Mouse (Mus musculus) liver, embryonic 15.5 days (tissue): ENCODE data around the gene Psg16. TPM values are rescaled to one million over a fixed set of nuclear protein-coding genes. Genes with fewer than 3 reads are reported as not detected.

ENCODE experiments used
- ATAC-seq: fragments of 200-750 bp; cut with Nextera tagmentation; 2 replicates; pipeline ENCODE4 v1.8.0; 2017; ENCODE audit warnings: moderate number of reproducible peaks, mild to moderate bottlenecking, moderate library complexity; ENCODE audit not compliant: insufficient read depth
- H3K27ac ChIP-seq: fragments of 300-500 bp; sonication (generic); replicated peaks from 2 replicates; pipeline ENCODE4 v1.5.1; 2015; ENCODE audit warnings: mild to moderate bottlenecking, inconsistent platforms
- H3K27me3 ChIP-seq: fragments of 300-500 bp; sonication (generic); 2 replicates; pipeline ENCODE4 v1.6.1; 2015; ENCODE audit warnings: mild to moderate bottlenecking, inconsistent platforms
- H3K36me3 ChIP-seq: fragments of 300-500 bp; sonication (generic); replicated peaks from 2 replicates; pipeline ENCODE4 v1.6.1; 2015; ENCODE audit warnings: moderate library complexity, mild to moderate bottlenecking, inconsistent platforms
- H3K4me1 ChIP-seq: fragments of 300-500 bp; sonication (generic); replicated peaks from 2 replicates; pipeline ENCODE4 v1.6.1; 2015; ENCODE audit warnings: inconsistent platforms
- H3K4me2 ChIP-seq: fragments of 300-500 bp; sonication (generic); 2 replicates; pipeline ENCODE4 v1.6.1; 2015; ENCODE audit warnings: moderate library complexity, mild to moderate bottlenecking, inconsistent platforms
- H3K4me3 ChIP-seq: fragments of 300-500 bp; sonication (generic); replicated peaks from 2 replicates; pipeline ENCODE4 v1.5.1; 2015; ENCODE audit warnings: mild to moderate bottlenecking, inconsistent platforms
- H3K9ac ChIP-seq: fragments of 300-500 bp; sonication (generic); 2 replicates; pipeline ENCODE4 v1.6.1; 2015; ENCODE audit warnings: moderate library complexity, mild to moderate bottlenecking, inconsistent platforms
- H3K9me3 ChIP-seq: fragments of 300-500 bp; sonication (generic); replicated peaks from 2 replicates; pipeline ENCODE4 v1.6.1; 2016; ENCODE audit warnings: inconsistent platforms
- WGBS: fragments of 180-500 bp; shearing (Covaris S2); methylation state at CpG from one replicate; pipeline ENCODE4 v1.1.7; 2015; ENCODE audit warnings: mixed read lengths; ENCODE audit not compliant: insufficient replicate concordance; 5-methylcytosine and 5-hydroxymethylcytosine counted together
- polyA plus RNA-seq: library from polyadenylated mRNA; unstranded; fragments of >200 nt; fragmentation: Nextera tagmentation; extraction: Ambion mirVana; gene quantifications from 2 replicates; pipeline ENCODE4 v1.2.1, GENCODE M21; 2015

Gene Psg16
- polyA plus RNA-seq, 1 experiment from 2014 or later: 0.13 TPM

DNA sequence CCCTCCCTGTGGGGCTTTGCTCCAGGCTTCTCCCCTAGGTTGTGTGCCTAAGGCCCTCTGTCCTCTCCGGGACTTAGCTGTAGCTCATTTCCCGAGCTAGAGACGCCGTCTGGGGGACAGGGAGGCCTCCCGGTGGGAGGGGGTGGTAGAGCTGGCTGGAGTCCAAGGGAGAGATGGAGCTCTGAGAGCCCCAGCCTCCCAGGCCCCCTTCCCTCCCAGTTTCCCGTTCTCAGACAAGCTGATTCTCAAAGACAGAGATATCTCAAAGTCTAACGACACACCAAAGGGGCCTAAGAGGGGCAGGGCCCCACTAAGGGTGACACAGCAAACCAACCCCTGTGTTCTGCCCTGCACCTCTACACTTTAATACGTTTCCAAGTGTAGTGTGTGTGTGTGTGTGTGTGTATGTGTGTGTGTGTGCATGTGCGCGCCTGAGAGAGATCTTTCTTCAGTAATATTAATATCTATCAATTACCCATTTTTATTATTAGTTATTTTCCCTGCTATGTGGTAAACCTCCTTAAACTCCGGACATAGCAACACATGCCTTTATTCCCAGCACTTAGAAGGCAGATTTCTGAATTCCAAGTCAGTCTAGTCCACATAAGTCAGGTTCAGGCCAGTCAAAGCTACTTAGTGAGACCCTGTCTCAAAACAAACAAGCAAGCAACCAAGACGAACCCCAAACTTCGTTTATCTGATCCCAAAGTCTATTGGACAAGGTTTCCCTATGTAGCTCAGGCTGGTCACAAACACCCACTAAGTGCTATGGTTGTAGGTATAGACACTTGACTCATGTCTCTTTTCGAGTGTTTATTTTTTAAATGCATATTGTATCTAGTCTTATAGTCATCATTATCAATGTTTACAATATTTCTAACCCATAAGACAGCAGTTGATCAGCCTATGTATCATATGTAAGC is 17.0 kb upstream of the Psg16 start:
- H3K9me3 ChIP-seq: no peaks in the 10 kb centered on the region
- H3K4me3 ChIP-seq: peak overlapping the region; percentile 68
- peak overlapping the region; percentile 81 for H3K9ac ChIP-seq
- H3K4me1 ChIP-seq: peaks cover 91% of the 10 kb centered on the region
- H3K4me2 ChIP-seq: peak overlapping the region; percentile 92
- peak overlapping the region; percentile 98 for H3K27ac ChIP-seq
- H3K27me3 ChIP-seq: peaks cover under 1% of the 10 kb centered on the region; the same call in 1 of the 2 replicates
- WGBS: 8% methylated on average over 14 of the region's 14 CpGs
- peaks cover 29% of the 10 kb centered on the region for H3K36me3 ChIP-seq
- peak; percentile 64 for ATAC-seq

DNA sequence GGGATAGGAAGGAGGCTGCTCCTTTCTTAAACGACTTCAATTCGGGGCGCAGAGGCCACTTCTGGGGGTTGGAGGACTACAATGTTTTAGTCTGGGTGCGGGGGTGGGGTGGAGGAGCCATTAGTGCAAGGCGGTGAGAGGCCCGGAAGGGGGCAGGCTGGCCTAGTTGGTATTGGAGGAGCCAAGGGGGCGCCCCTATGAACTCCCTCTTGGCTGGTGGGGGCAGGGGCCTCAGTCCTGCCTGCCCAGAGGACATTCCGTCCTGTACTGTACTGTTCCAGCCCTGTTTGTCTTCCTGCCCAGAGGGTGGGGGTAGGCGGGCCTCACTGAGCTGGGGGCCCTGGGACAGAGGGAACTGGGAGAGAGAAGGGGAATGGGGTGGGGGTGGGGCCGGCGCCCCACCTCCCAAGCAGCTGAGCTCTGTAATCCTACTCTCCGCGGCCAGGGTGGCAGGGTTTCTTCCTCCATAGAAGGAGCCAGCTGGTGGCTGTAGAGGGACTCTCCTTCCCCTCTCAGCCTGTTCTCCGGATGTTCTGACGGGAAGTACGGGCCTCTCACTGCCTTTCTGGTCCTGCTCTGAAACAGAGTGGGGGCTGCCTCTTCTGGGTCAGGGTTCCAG is 15.7 kb upstream of the Psg16 start:
- Histone ChIP-seq H3K36me3 (peaks cover 20% of the 10 kb centered on the region), H3K27ac (peak overlapping the region; percentile 98), H3K27me3 (peaks cover 13% of the 10 kb centered on the region), H3K9ac (peak overlapping the region; percentile 66), H3K4me2 (peak overlapping the region; percentile 92), H3K4me1 (peaks cover 99% of the 10 kb centered on the region), H3K9me3 (no peaks in the 10 kb centered on the region), H3K4me3 (peak overlapping the region; percentile 35)
- WGBS: under 1% methylated on average over 16 of the region's 16 CpGs
- ATAC-seq: peak; percentile 58

DNA sequence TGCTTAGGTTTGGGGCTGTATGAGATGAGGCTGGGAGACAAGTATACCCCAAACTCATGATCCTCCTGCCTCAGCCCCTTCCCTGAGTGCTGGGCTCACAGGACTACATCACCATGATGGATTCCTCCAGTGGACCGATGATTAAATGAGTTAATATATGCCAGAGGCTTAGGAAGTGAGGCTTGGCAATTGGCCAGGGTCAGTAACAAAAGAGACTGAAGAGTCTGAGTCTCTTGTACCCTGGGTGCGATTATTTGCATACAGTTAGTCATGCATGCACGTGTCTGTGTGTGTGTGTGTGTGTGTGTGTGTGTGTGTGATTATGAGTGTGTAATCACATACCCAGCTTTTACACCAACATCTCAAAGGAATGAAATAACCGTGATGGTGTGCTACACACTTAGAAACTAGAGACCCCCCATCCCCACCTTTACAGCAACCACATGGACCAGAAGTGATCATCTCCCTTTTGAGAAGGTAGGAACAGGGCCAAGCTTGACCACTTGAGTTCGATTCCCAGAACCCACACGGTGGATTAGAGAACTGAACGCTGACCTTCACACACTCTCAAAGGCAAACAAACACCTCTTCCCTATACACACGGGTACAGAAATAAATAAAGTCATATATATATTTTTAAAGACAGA is 14.9 kb upstream of the Psg16 start:
- H3K36me3 ChIP-seq: peaks cover 12% of the 10 kb centered on the region
- H3K4me2 ChIP-seq: peak overlapping the region; percentile 92
- WGBS: 29% methylated on average over 8 of the region's 8 CpGs
- H3K27ac ChIP-seq: peak overlapping the region; percentile 98
- H3K9me3 ChIP-seq: no peaks in the 10 kb centered on the region
- H3K4me3 ChIP-seq: peak overlapping the region; percentile 51
- H3K27me3 ChIP-seq: peaks cover 20% of the 10 kb centered on the region
- no peak for ATAC-seq
- H3K9ac ChIP-seq: peak overlapping the region; percentile 66
- peaks cover 99% of the 10 kb centered on the region for H3K4me1 ChIP-seq

DNA sequence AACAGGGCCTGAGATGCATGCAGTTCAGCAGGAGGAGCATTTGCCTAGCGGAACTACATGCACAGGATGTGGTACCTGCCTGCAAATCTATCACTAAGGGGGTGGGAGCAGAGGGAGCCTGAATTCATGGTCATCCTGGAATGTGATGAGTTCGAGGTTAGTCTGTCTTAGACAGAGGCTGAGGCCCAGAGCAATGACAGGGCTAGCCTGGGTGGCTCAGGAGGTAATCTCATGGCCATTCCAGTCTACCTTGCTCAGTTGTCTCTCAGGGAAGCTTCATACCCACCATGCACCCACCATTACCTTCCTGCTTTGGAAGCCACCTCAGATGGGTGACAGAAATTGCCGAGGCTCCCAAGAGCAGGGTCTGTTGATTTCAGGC is 14.4 kb upstream of the Psg16 start:
- peak overlapping the region; percentile 51 for H3K4me3 ChIP-seq
- 50% methylated on average over 3 of the region's 3 CpGs for WGBS

DNA sequence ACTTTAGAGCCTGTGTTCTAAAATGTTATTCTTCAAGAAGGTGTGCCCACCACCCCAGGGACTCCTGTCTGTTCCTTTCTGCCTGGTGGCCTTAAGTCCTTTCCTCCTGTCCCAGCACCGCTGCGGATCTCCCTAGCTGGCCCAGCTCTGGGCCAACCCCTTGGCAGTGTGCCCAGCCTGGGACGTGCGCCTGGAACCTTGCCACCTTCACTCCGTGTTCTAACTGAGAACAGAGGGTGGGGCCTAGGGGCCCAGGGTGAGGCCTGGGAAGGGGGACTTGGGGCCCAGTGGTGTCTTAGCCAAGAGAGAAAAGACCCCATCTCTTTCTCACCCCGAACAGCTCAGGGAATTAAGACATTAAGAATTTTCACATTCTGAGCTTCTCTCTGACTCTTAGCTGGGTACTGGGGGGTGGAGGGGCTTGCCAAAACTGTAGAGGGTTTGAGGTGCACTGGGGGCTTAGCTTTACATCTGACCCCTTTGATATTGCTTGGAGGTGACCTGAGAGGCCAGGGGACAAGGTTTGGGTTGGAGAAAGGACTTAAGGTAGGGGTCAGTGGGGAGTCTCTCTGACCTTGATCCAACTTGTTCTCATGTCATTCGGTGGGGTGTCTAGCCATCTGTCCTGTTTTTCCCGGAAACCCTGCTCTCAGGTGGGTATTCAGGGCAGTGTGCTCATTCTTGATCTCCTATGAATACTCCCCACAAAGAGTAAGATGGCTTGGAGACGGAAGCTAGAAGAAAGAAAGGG is 13.6 kb upstream of the Psg16 start:
- 15% methylated on average over 9 of the region's 9 CpGs for WGBS
- ATAC-seq: peak; percentile 60
- H3K36me3 ChIP-seq: no peaks in the 10 kb centered on the region
- peak overlapping the region; percentile 51 for H3K4me3 ChIP-seq
- H3K9me3 ChIP-seq: no peaks in the 10 kb centered on the region
- peaks cover 86% of the 10 kb centered on the region for H3K4me1 ChIP-seq
- H3K27ac ChIP-seq: peak overlapping the region; percentile 98
- peaks cover 20% of the 10 kb centered on the region for H3K27me3 ChIP-seq
- H3K9ac ChIP-seq: peak overlapping the region; percentile 66
- H3K4me2 ChIP-seq: peak overlapping the region; percentile 92

More for the DNA sequence above, 14.4 kb upstream of the Psg16 start:
- no peaks in the 10 kb centered on the region for H3K9me3 ChIP-seq
- peak overlapping the region; percentile 92 for H3K4me2 ChIP-seq
- ATAC-seq: no peak
- peak overlapping the region; percentile 66 for H3K9ac ChIP-seq
- H3K27ac ChIP-seq: peak overlapping the region; percentile 98
- H3K27me3 ChIP-seq: peaks cover 20% of the 10 kb centered on the region
- H3K4me1 ChIP-seq: peaks cover 94% of the 10 kb centered on the region
- peaks cover 7% of the 10 kb centered on the region for H3K36me3 ChIP-seq

DNA sequence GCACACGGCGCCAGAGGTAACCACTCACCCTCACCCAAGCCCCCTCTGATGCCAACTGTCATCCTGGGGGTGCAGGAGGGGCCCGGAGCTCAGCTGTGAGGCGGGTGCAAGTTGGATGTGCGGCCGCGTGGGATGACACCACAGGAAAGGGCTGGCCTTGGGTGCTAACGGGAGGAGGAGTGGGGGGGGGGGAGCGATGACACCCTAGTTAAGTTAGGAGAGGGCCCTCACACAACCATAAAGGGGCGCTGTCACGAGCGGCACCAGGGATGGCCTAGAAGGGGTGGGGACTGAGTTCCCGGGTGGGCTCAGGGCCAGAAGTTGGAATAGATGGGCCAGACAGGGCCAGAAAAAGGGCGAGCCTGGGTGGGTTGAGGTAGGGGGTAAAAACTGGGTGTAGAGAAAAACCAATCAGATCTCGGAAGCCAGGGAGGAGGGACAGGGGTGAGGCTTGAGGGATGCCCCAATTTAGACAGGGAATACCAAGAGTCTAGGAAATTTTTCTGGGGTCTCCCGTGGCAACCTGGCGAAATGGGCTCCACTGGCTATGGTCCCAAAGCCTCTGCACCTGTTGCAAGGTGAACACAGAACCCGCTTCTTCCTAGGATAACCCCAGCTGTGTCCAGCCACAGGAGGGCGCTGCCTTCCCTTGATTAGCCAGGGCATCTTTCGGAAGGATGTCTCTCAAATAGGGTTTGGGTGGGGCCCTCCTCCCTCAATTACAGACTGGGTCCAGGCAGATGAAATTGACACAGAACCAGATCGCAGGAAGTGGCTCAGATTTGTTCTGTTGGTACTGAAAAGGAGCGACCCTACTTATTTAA is 12.8 kb upstream of the Psg16 start:
- Histone ChIP-seq H3K27me3 (peaks cover 20% of the 10 kb centered on the region), H3K36me3 (no peaks in the 10 kb centered on the region), H3K9ac (peak overlapping the region; percentile 66), H3K9me3 (no peaks in the 10 kb centered on the region), H3K4me1 (peaks cover 86% of the 10 kb centered on the region), H3K27ac (peak overlapping the region; percentile 98), H3K4me2 (peak overlapping the region; percentile 92), H3K4me3 (peak overlapping the region; percentile 51)
- ATAC-seq: no peak
- WGBS: 49% methylated on average over 22 of the region's 22 CpGs

DNA sequence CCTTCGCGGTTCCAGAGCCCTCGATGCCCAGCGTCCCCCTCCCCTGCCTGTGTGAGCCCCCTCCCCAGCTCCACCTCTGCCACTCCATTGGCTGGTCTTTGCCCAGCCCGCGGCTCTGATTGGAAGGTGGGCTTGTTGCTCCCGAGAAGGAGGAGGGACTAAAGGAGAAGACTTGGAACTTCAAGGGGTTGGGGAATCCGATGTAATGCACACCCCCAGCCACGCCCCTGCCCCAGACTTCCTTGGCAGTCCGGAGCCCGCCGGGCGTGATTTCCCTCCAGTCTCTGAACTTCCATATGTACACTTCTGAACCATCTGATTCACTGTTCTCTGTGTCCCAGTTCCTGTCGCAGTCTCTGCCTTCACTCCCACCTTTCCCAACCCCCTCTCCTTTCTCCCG is 11.5 kb upstream of the Psg16 start, which contains the start of gene Hif3a:
Gene Hif3a, minus strand, starts transcription at position 39 of the 400 bp plus-strand sequence.
- ATAC-seq: no peak
- peak within 1 kb of the TSS; percentile 98 for H3K27ac ChIP-seq

DNA sequence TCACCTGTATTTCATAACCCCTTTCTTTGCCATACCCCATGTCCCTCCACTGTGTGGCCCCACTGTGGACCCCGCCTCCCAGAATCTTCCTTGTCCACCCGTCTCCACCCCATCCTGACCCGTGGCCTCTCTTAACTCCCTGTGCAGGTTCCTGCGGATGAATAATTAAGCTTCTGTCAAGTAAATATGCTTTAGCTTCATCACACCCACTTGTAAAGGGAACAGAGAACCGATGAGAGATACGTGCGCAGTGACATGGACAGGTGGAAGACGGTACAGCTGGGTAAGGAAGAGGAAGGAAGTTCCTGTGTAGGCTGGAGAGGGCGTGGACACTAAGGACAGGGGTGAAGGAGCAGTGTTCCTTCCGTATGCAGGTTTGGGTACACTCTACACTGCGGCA is 11.0 kb upstream of the Psg16 start:
- H3K27ac ChIP-seq: peak overlapping the region; percentile 19
- H3K9me3 ChIP-seq: no peaks in the 10 kb centered on the region
- no peaks in the 10 kb centered on the region for H3K36me3 ChIP-seq
- 5% methylated on average over 11 of the region's 11 CpGs for WGBS
- H3K9ac ChIP-seq: peak overlapping the region; percentile 66; the same call in 1 of the 2 replicates
- peaks cover 26% of the 10 kb centered on the region for H3K27me3 ChIP-seq
- ATAC-seq: no peak
- peaks cover 71% of the 10 kb centered on the region for H3K4me1 ChIP-seq
- peak overlapping the region; percentile 92 for H3K4me2 ChIP-seq
- H3K4me3 ChIP-seq: peak overlapping the region; percentile 51

More for the DNA sequence above, 11.5 kb upstream of the Psg16 start, which contains the start of gene Hif3a:
- Histone ChIP-seq H3K9ac (peak within 1 kb of the TSS; percentile 66), H3K9me3 (no peaks in the 10 kb centered on the region), H3K36me3 (no peaks in the 10 kb centered on the region), H3K27me3 (peaks cover 21% of the 10 kb centered on the region), H3K4me2 (peak within 1 kb of the TSS; percentile 92), H3K4me3 (peak within 1 kb of the TSS; percentile 51), H3K4me1 (peaks cover 76% of the 10 kb centered on the region)
- WGBS: 1% methylated on average over 15 of the region's 15 CpGs

DNA sequence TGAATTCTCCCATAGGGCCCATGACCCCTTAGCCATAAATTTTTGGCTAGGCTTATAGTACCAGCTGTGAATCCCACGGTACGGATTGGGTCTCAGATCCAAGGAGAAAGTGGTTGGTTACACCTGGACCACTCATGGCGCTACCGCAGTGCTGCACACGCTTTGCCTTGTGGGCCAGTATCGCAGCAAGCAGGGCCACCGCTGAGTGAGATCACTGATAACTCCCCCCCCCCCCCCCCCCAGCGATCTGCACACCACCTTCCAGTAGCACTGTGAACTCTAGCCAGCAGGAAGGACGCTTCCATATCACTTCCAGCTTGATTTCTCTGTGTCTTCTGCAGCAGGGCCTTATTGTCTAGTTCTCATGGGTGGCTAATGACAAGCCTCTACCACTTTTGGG is 8.2 kb upstream of the Psg16 start:
- 51% methylated on average over 9 of the region's 9 CpGs for WGBS
- no peak overlapping the region for H3K4me2 ChIP-seq
- no peak for ATAC-seq

DNA sequence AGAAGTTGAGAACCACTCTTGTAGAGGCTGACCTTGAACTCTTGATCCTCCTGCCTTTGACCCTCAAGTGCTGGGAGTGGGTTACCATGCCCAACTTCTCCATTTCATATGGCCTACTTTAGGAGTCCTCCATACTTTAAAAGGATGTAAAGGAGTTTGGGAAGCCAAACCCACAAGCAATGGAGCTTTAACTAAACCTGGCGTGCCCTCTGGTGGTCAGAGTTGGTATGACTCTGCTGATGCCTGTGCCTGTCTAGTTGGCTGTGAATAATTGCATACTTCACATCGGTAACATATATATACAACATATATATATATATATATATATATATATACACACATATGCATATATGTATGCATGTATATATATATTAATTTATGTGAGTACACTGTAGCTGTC is 7.4 kb upstream of the Psg16 start:
- WGBS: 5% methylated on average over 2 of the region's 2 CpGs
- no peaks in the 10 kb centered on the region for H3K9me3 ChIP-seq
- ATAC-seq: peak; percentile 20; the same call in 1 of the 2 replicates
- no peak overlapping the region for H3K27ac ChIP-seq
- peaks cover 36% of the 10 kb centered on the region for H3K4me1 ChIP-seq
- no peak overlapping the region for H3K4me3 ChIP-seq
- no peak overlapping the region for H3K4me2 ChIP-seq
- no peak overlapping the region for H3K9ac ChIP-seq
- H3K36me3 ChIP-seq: no peaks in the 10 kb centered on the region
- H3K27me3 ChIP-seq: peaks cover 30% of the 10 kb centered on the region

More for the DNA sequence above, 8.2 kb upstream of the Psg16 start:
- Histone ChIP-seq H3K36me3 (no peaks in the 10 kb centered on the region), H3K4me1 (peaks cover 44% of the 10 kb centered on the region), H3K4me3 (no peak overlapping the region), H3K27ac (no peak overlapping the region), H3K27me3 (peaks cover 30% of the 10 kb centered on the region), H3K9ac (no peak overlapping the region), H3K9me3 (no peaks in the 10 kb centered on the region)
